Mouse (Mus musculus) forebrain, embryonic 11.5 days (tissue): ENCODE measurements at regions not wholly inside any gene's neighbourhood (a gene's known extent, or its start where the extent isn't known, plus 50 kb on each side); places are given as distances from the start of the nearest gene placed in this dataset.
A peak's percentile ranks its signal among the peaks of the same experiment; 100 is the strongest.

Experiments used
- ATAC-seq: fragments of 200-750 bp; cut with Nextera tagmentation; replicated peaks from 2 replicates; pipeline ENCODE4 v1.8.0; 2017; ENCODE audit warnings: moderate TSS enrichment; ENCODE audit not compliant: low FRiP score
- DNase-seq: peaks from one replicate; pipeline ENCODE4 v3.0.0-alpha.2; 2017; ENCODE audit warnings: low spot score
- H3K27ac ChIP-seq: fragments of 300-500 bp; sonication (generic); 2 replicates; pipeline ENCODE4 v1.5.1; 2014; ENCODE audit warnings: low read depth, low read length
- H3K27me3 ChIP-seq: fragments of 300-500 bp; sonication (generic); 2 replicates; pipeline ENCODE4 v1.6.1; 2014; ENCODE audit warnings: mild to moderate bottlenecking, low read length, mixed read lengths; ENCODE audit not compliant: control insufficient read depth, insufficient read depth
- H3K36me3 ChIP-seq: fragments of 300-500 bp; sonication (generic); 2 replicates; pipeline ENCODE4 v1.6.1; 2014; ENCODE audit warnings: mild to moderate bottlenecking, low read length, moderate library complexity, mixed read lengths; ENCODE audit not compliant: control insufficient read depth, insufficient read depth
- H3K4me1 ChIP-seq: fragments of 300-500 bp; sonication (generic); replicated peaks from 2 replicates; pipeline ENCODE4 v1.6.1; 2014; ENCODE audit warnings: low read length, mixed read lengths; ENCODE audit not compliant: control insufficient read depth, insufficient read depth
- H3K4me2 ChIP-seq: fragments of 300-500 bp; sonication (generic); 2 replicates; pipeline ENCODE4 v1.6.1; 2014; ENCODE audit warnings: low read depth, mild to moderate bottlenecking, low read length, moderate library complexity, mixed read lengths; ENCODE audit not compliant: severe bottlenecking
- H3K4me3 ChIP-seq: fragments of 300-500 bp; sonication (generic); 2 replicates; pipeline ENCODE4 v1.5.1; 2014; ENCODE audit warnings: low read depth, low read length
- H3K9ac ChIP-seq: fragments of 300-500 bp; sonication (generic); 2 replicates; pipeline ENCODE4 v1.6.1; 2014; ENCODE audit warnings: low read length
- H3K9me3 ChIP-seq: fragments of 300-500 bp; sonication (generic); 2 replicates; pipeline ENCODE4 v1.6.1; 2016; ENCODE audit warnings: low read length, mixed read lengths; ENCODE audit not compliant: control insufficient read depth
- WGBS: fragments of 180-500 bp; shearing (Covaris S2); extraction: QIAGEN DNeasy Blood & Tissue Kit; methylation state at CpG from one replicate; pipeline ENCODE4 v1.1.7; 2014; 5-methylcytosine and 5-hydroxymethylcytosine counted together

- Histone ChIP-seq H3K9ac (no peak overlapping the region), H3K9me3 (no peaks in the 10 kb centered on the region), H3K4me2 (no peak overlapping the region), H3K27me3 (no peaks in the 10 kb centered on the region), H3K4me1 (no peaks in the 10 kb centered on the region), H3K36me3 (no peaks in the 10 kb centered on the region), H3K4me3 (no peak overlapping the region), H3K27ac (no peak overlapping the region)
- 79% methylated on average over 4 of the region's 4 CpGs for WGBS
- ATAC-seq (no peak), DNase-seq (peak; percentile 7)
These were observed 111.0 kb upstream of the Thumpd2 start for GRCm38 (mm10) chr17:81175877-81176276.

- 83% methylated on average over 3 of the region's 3 CpGs for WGBS
These were observed 108.1 kb upstream of the Thumpd2 start for GRCm38 (mm10) chr17:81172943-81173342.

GRCm38 (mm10) chr17:81169118-81169517 lies 104.2 kb upstream of the Thumpd2 start:
- H3K36me3 ChIP-seq: no peaks in the 10 kb centered on the region
- ATAC-seq: no peak

More at GRCm38 (mm10) chr17:81172943-81173342, 108.1 kb upstream of the Thumpd2 start:
- Histone ChIP-seq H3K9me3 (no peaks in the 10 kb centered on the region), H3K36me3 (no peaks in the 10 kb centered on the region), H3K27me3 (no peaks in the 10 kb centered on the region), H3K4me1 (no peaks in the 10 kb centered on the region), H3K27ac (no peak overlapping the region), H3K4me3 (no peak overlapping the region), H3K4me2 (no peak overlapping the region), H3K9ac (no peak overlapping the region)
- no peak for DNase-seq
- no peak for ATAC-seq

GRCm38 (mm10) chr17:81150730-81151129 lies 85.8 kb upstream of the Thumpd2 start:
- WGBS: 94% methylated on average over 4 of the region's 4 CpGs
- H3K27ac ChIP-seq: no peak overlapping the region
- no peak overlapping the region for H3K9ac ChIP-seq
- no peak for DNase-seq
- H3K9me3 ChIP-seq: no peaks in the 10 kb centered on the region
- H3K4me1 ChIP-seq: no peaks in the 10 kb centered on the region
- H3K27me3 ChIP-seq: no peaks in the 10 kb centered on the region
- no peak overlapping the region for H3K4me3 ChIP-seq
- H3K36me3 ChIP-seq: no peaks in the 10 kb centered on the region
- no peak for ATAC-seq
- H3K4me2 ChIP-seq: no peak overlapping the region

More at GRCm38 (mm10) chr17:81169118-81169517, 104.2 kb upstream of the Thumpd2 start:
- 91% methylated on average over 5 of the region's 5 CpGs for WGBS
- no peak overlapping the region for H3K9ac ChIP-seq
- DNase-seq: peak; percentile 24
- H3K4me2 ChIP-seq: no peak overlapping the region
- H3K9me3 ChIP-seq: no peaks in the 10 kb centered on the region
- H3K4me3 ChIP-seq: no peak overlapping the region
- H3K4me1 ChIP-seq: no peaks in the 10 kb centered on the region
- no peaks in the 10 kb centered on the region for H3K27me3 ChIP-seq
- no peak overlapping the region for H3K27ac ChIP-seq

GRCm38 (mm10) chr17:81134702-81135101 lies 69.8 kb upstream of the Thumpd2 start:
- Histone ChIP-seq H3K4me3 (no peak overlapping the region), H3K4me1 (no peaks in the 10 kb centered on the region), H3K9ac (no peak overlapping the region), H3K27ac (no peak overlapping the region), H3K27me3 (no peaks in the 10 kb centered on the region), H3K4me2 (no peak overlapping the region), H3K36me3 (no peaks in the 10 kb centered on the region), H3K9me3 (no peaks in the 10 kb centered on the region)
- 91% methylated on average over 6 of the region's 6 CpGs for WGBS
- ATAC-seq (no peak), DNase-seq (no peak)

DNA sequence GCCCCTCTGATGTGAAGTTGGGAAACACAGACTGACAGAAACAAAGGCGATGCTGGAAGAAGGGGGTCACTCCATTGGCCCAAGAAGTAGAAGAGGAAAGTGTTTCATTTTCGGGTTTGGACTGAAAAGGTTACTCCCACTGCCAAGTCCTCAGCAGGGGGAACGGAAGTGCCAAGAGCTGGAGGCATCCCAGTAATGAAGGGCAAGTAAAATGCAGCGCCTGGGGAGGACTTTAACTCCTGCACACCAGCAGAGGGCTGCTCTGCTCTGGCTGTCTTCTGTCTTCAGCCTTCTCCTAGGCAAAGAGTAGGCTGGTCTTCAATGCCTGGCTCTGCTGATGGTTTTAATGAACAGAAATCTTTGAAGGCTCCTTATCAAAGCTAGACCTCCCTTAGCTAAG lies 68.3 kb upstream of the Thumpd2 start:
- ATAC-seq (no peak), DNase-seq (no peak)
- Histone ChIP-seq H3K36me3 (no peaks in the 10 kb centered on the region), H3K9me3 (no peaks in the 10 kb centered on the region), H3K4me3 (no peak overlapping the region), H3K4me1 (no peaks in the 10 kb centered on the region), H3K9ac (no peak overlapping the region), H3K27ac (no peak overlapping the region), H3K4me2 (no peak overlapping the region), H3K27me3 (no peaks in the 10 kb centered on the region)
- WGBS: 68% methylated on average over 4 of the region's 4 CpGs
